Mouse (Mus musculus) limb, embryonic 11.5 days (tissue): ENCODE results near the gene Kcnip1. TPM values are rescaled to one million over a fixed set of nuclear protein-coding genes. Genes with fewer than 3 reads are reported as not detected.

ENCODE experiments used
- ATAC-seq: fragments of 200-750 bp; cut with Nextera tagmentation; 2 replicates; pipeline ENCODE4 v1.8.0; 2017; ENCODE audit warnings: low read depth; ENCODE audit not compliant: insufficient number of reproducible peaks, low FRiP score, low TSS enrichment
- DNase-seq: peaks from one replicate; pipeline ENCODE4 v3.0.0-alpha.2; 2015; ENCODE audit warnings: low spot score
- H3K27ac ChIP-seq: fragments of 300-500 bp; sonication (generic); replicated peaks from 2 replicates; pipeline ENCODE4 v1.5.1; 2014; ENCODE audit warnings: low read depth, mild to moderate bottlenecking, low read length
- H3K27me3 ChIP-seq: fragments of 300-500 bp; sonication (generic); 2 replicates; pipeline ENCODE4 v1.6.1; 2014; ENCODE audit warnings: mild to moderate bottlenecking, low read length, mixed read lengths; ENCODE audit not compliant: control insufficient read depth, insufficient read depth
- H3K36me3 ChIP-seq: fragments of 300-500 bp; sonication (generic); 2 replicates; pipeline ENCODE4 v1.6.1; 2014; ENCODE audit warnings: mild to moderate bottlenecking, low read length, moderate library complexity, mixed read lengths; ENCODE audit not compliant: control insufficient read depth, insufficient read depth
- H3K4me1 ChIP-seq: fragments of 300-500 bp; sonication (generic); 2 replicates; pipeline ENCODE4 v1.6.1; 2014; ENCODE audit warnings: low read length, mixed read lengths; ENCODE audit not compliant: control insufficient read depth, insufficient read depth
- H3K4me2 ChIP-seq: fragments of 300-500 bp; sonication (generic); 2 replicates; pipeline ENCODE4 v1.6.1; 2014; ENCODE audit warnings: low read depth, mild to moderate bottlenecking, moderate library complexity; ENCODE audit not compliant: severe bottlenecking
- H3K4me3 ChIP-seq: fragments of 300-500 bp; sonication (generic); 2 replicates; pipeline ENCODE4 v1.5.1; 2014; ENCODE audit warnings: low read depth, low read length
- H3K9ac ChIP-seq: fragments of 300-500 bp; sonication (generic); 2 replicates; pipeline ENCODE4 v1.6.1; 2014; ENCODE audit warnings: mild to moderate bottlenecking, low read length
- H3K9me3 ChIP-seq: fragments of 300-500 bp; sonication (generic); 2 replicates; pipeline ENCODE4 v1.6.1; 2016; ENCODE audit warnings: low read length; ENCODE audit not compliant: control insufficient read depth
- WGBS: fragments of 180-500 bp; shearing (Covaris S2); extraction: QIAGEN DNeasy Blood & Tissue Kit; methylation state at CpG from one replicate; pipeline ENCODE4 v1.1.7; 2014; 5-methylcytosine and 5-hydroxymethylcytosine counted together
- polyA plus RNA-seq: library from polyadenylated mRNA; unstranded; fragments of >200 nt; fragmentation: Nextera tagmentation; extraction: Ambion mirVana; gene quantifications from 2 replicates; pipeline ENCODE4 v1.2.1, GENCODE M21; 2014

Gene Kcnip1
- polyA plus RNA-seq, 1 experiment from 2014 or later = 0.80 TPM

GRCm38 (mm10) chr11:33798094-33798648, 194.8 kb downstream of the Kcnip1 start:
- ATAC-seq = no peak
- Histone ChIP-seq H3K27ac (no peak overlapping the region), H3K4me1 (no peaks in the 10 kb centered on the region), H3K36me3 (no peaks in the 10 kb centered on the region), H3K9me3 (no peaks in the 10 kb centered on the region), H3K27me3 (no peaks in the 10 kb centered on the region), H3K4me3 (no peak overlapping the region), H3K9ac (no peak overlapping the region), H3K4me2 (no peak overlapping the region)
- WGBS = 50% methylated on average over 12 of the region's 12 CpGs
- no peak for DNase-seq

GRCm38 (mm10) chr11:33787362-33787761, 205.6 kb downstream of the Kcnip1 start:
- no peaks in the 10 kb centered on the region for H3K9me3 ChIP-seq
- DNase-seq = peak; percentile 87
- H3K36me3 ChIP-seq = no peaks in the 10 kb centered on the region
- peaks cover 4% of the 10 kb centered on the region; the same call in 1 of the 2 replicates for H3K4me1 ChIP-seq
- H3K9ac ChIP-seq = no peak overlapping the region
- 26% methylated on average over 5 of the region's 5 CpGs for WGBS
- ATAC-seq = no peak
- no peak overlapping the region for H3K4me2 ChIP-seq
- H3K4me3 ChIP-seq = no peak overlapping the region
- H3K27ac ChIP-seq = no peak overlapping the region
- no peaks in the 10 kb centered on the region for H3K27me3 ChIP-seq

GRCm38 (mm10) chr11:33786572-33786971, 206.4 kb downstream of the Kcnip1 start:
- H3K27me3 ChIP-seq = no peaks in the 10 kb centered on the region
- no peak overlapping the region for H3K9ac ChIP-seq
- no peak overlapping the region for H3K4me3 ChIP-seq
- no peak overlapping the region for H3K27ac ChIP-seq
- peaks cover 5% of the 10 kb centered on the region; the same call in 1 of the 2 replicates for H3K4me1 ChIP-seq
- WGBS = 83% methylated on average over 4 of the region's 4 CpGs
- H3K4me2 ChIP-seq = no peak overlapping the region
- ATAC-seq = no peak
- DNase-seq = no peak
- H3K36me3 ChIP-seq = no peaks in the 10 kb centered on the region
- H3K9me3 ChIP-seq = no peaks in the 10 kb centered on the region

GRCm38 (mm10) chr11:33781561-33781971, 211.4 kb downstream of the Kcnip1 start:
- ATAC-seq (no peak), DNase-seq (no peak)
- Histone ChIP-seq H3K9me3 (no peaks in the 10 kb centered on the region), H3K4me1 (peaks cover 6% of the 10 kb centered on the region; the same call in 1 of the 2 replicates), H3K4me2 (no peak overlapping the region), H3K36me3 (no peaks in the 10 kb centered on the region), H3K27ac (no peak overlapping the region), H3K27me3 (no peaks in the 10 kb centered on the region), H3K9ac (no peak overlapping the region), H3K4me3 (no peak overlapping the region)
- 32% methylated on average over 10 of the region's 10 CpGs for WGBS

GRCm38 (mm10) chr11:33780263-33780662, 212.7 kb downstream of the Kcnip1 start:
- no peaks in the 10 kb centered on the region for H3K36me3 ChIP-seq
- H3K27me3 ChIP-seq = no peaks in the 10 kb centered on the region
- WGBS = 67% methylated on average over 4 of the region's 4 CpGs
- no peak overlapping the region for H3K4me2 ChIP-seq
- no peak overlapping the region for H3K9ac ChIP-seq
- H3K4me3 ChIP-seq = no peak overlapping the region
- ATAC-seq (no peak), DNase-seq (no peak)
- H3K4me1 ChIP-seq = peaks cover 6% of the 10 kb centered on the region; the same call in 1 of the 2 replicates
- H3K9me3 ChIP-seq = no peaks in the 10 kb centered on the region
- H3K27ac ChIP-seq = no peak overlapping the region

- Histone ChIP-seq H3K9ac (no peak overlapping the region), H3K4me2 (no peak overlapping the region), H3K27me3 (no peaks in the 10 kb centered on the region), H3K9me3 (no peaks in the 10 kb centered on the region), H3K4me1 (no peaks in the 10 kb centered on the region), H3K36me3 (no peaks in the 10 kb centered on the region), H3K27ac (no peak overlapping the region), H3K4me3 (no peak overlapping the region)
- WGBS = 67% methylated on average over 5 of the region's 5 CpGs
- ATAC-seq (no peak), DNase-seq (no peak)
Measured at GRCm38 (mm10) chr11:33772615-33773141, 220.3 kb downstream of the Kcnip1 start.

- ATAC-seq = no peak
Measured at GRCm38 (mm10) chr11:33772043-33772442, 220.9 kb downstream of the Kcnip1 start.

GRCm38 (mm10) chr11:33766976-33767938, 225.7 kb downstream of the Kcnip1 start:
- Histone ChIP-seq H3K27me3 (no peaks in the 10 kb centered on the region), H3K4me3 (no peak overlapping the region), H3K27ac (no peak overlapping the region), H3K4me1 (no peaks in the 10 kb centered on the region), H3K36me3 (no peaks in the 10 kb centered on the region), H3K9me3 (no peaks in the 10 kb centered on the region), H3K4me2 (no peak overlapping the region), H3K9ac (no peak overlapping the region)
- no peak for DNase-seq
- WGBS = 84% methylated on average over 9 of the region's 9 CpGs
- no peak for ATAC-seq

More at GRCm38 (mm10) chr11:33772043-33772442, 220.9 kb downstream of the Kcnip1 start:
- Histone ChIP-seq H3K4me1 (no peaks in the 10 kb centered on the region), H3K27me3 (no peaks in the 10 kb centered on the region), H3K4me3 (no peak overlapping the region), H3K36me3 (no peaks in the 10 kb centered on the region), H3K9me3 (no peaks in the 10 kb centered on the region), H3K4me2 (no peak overlapping the region), H3K27ac (no peak overlapping the region), H3K9ac (no peak overlapping the region)
- 80% methylated on average over 2 of the region's 2 CpGs for WGBS
- no peak for DNase-seq
